Mouse (Mus musculus) embryonic facial prominence, embryonic 15.5 days (tissue): Measurements from ENCODE around the gene Gm28102. TPM values are rescaled to one million over a fixed set of nuclear protein-coding genes. Genes with fewer than 3 reads are reported as not detected.
"Not testable (repeated sequence)": the region's sequence is repeated elsewhere in the genome, so short reads cannot be mapped to it uniquely, and the experiment has no call there.

Experiments used
- ATAC-seq: fragments of 200-750 bp; cut with Nextera tagmentation; 2 replicates; pipeline ENCODE4 v1.8.0; 2017; ENCODE audit warnings: low read depth, moderate TSS enrichment; ENCODE audit not compliant: insufficient number of reproducible peaks, low FRiP score, low TSS enrichment
- H3K27ac ChIP-seq: fragments of 300-500 bp; sonication (generic); replicated peaks from 2 replicates; pipeline ENCODE4 v1.5.1; 2015; ENCODE audit warnings: mild to moderate bottlenecking, inconsistent platforms
- H3K27me3 ChIP-seq: fragments of 300-500 bp; sonication (generic); 2 replicates; pipeline ENCODE4 v1.6.1; 2015; ENCODE audit warnings: inconsistent platforms
- H3K36me3 ChIP-seq: fragments of 300-500 bp; sonication (generic); 2 replicates; pipeline ENCODE4 v1.6.1; 2015; ENCODE audit warnings: mild to moderate bottlenecking, inconsistent platforms
- H3K4me1 ChIP-seq: fragments of 300-500 bp; sonication (generic); 2 replicates; pipeline ENCODE4 v1.6.1; 2015; ENCODE audit warnings: inconsistent platforms
- H3K4me2 ChIP-seq: fragments of 300-500 bp; sonication (generic); replicated peaks from 2 replicates; pipeline ENCODE4 v1.6.1; 2015; ENCODE audit warnings: mild to moderate bottlenecking, inconsistent platforms
- H3K4me3 ChIP-seq: fragments of 300-500 bp; sonication (generic); replicated peaks from 2 replicates; pipeline ENCODE4 v1.5.1; 2015; ENCODE audit warnings: mild to moderate bottlenecking, inconsistent platforms
- H3K9ac ChIP-seq: fragments of 300-500 bp; sonication (generic); 2 replicates; pipeline ENCODE4 v1.6.1; 2015; ENCODE audit warnings: inconsistent platforms
- H3K9me3 ChIP-seq: fragments of 300-500 bp; sonication (generic); replicated peaks from 2 replicates; pipeline ENCODE4 v1.6.1; 2016; ENCODE audit warnings: inconsistent platforms
- WGBS: fragments of 180-500 bp; shearing (Covaris S2); methylation state at CpG from one replicate; pipeline ENCODE4 v1.1.7; 2015; 5-methylcytosine and 5-hydroxymethylcytosine counted together
- polyA plus RNA-seq: library from polyadenylated mRNA; unstranded; fragments of >200 nt; fragmentation: Nextera tagmentation; extraction: Ambion mirVana; gene quantifications from 2 replicates; pipeline ENCODE4 v1.2.1, GENCODE M21; 2015

Gm28102 gene
- not detected in 2 replicates for polyA plus RNA-seq

- H3K4me1 ChIP-seq, H3K4me3 ChIP-seq, ATAC-seq, H3K9me3 ChIP-seq, H3K27ac ChIP-seq, H3K4me2 ChIP-seq, H3K36me3 ChIP-seq, H3K27me3 ChIP-seq, H3K9ac ChIP-seq: not testable (repeated sequence)
- 92% methylated on average over 2 of the region's 7 CpGs for WGBS
Observed at GRCm38 (mm10) chrY:88053015-88053414, at the start of gene Gm28102. Gm28102 (plus strand) TSS chrY:88053315.
